Mouse (Mus musculus) hindbrain, postnatal 0 days (tissue): ENCODE measurements around the gene Mns1. TPM values are rescaled to one million over a fixed set of nuclear protein-coding genes. Genes with fewer than 3 reads are reported as not detected.

Experiments used
- ATAC-seq: fragments of 200-750 bp; cut with Nextera tagmentation; 2 replicates; pipeline ENCODE4 v1.8.0; 2017; ENCODE audit warnings: mild to moderate bottlenecking, moderate TSS enrichment, moderate library complexity
- DNase-seq: peaks from one replicate; pipeline ENCODE4 v3.0.0-alpha.2; 2015; ENCODE audit warnings: low spot score
- H3K27ac ChIP-seq: fragments of 300-500 bp; sonication (generic); 2 replicates; pipeline ENCODE4 v1.5.1; 2014; ENCODE audit warnings: mild to moderate bottlenecking
- H3K27me3 ChIP-seq: fragments of 300-500 bp; sonication (generic); 2 replicates; pipeline ENCODE4 v1.6.1; 2014; ENCODE audit warnings: low read length, mixed read lengths; ENCODE audit not compliant: insufficient read depth
- H3K36me3 ChIP-seq: fragments of 300-500 bp; sonication (generic); 2 replicates; pipeline ENCODE4 v1.6.1; 2014; ENCODE audit warnings: low read length, mixed read lengths; ENCODE audit not compliant: insufficient read depth
- H3K4me1 ChIP-seq: fragments of 300-500 bp; sonication (generic); 2 replicates; pipeline ENCODE4 v1.6.1; 2014; ENCODE audit warnings: antibody characterized with exemption, low read length, mixed read lengths; ENCODE audit not compliant: insufficient read depth
- H3K4me2 ChIP-seq: fragments of 300-500 bp; sonication (generic); 2 replicates; pipeline ENCODE4 v1.6.1; 2014; ENCODE audit warnings: low read depth, mild to moderate bottlenecking, low read length, moderate library complexity, mixed read lengths
- H3K4me3 ChIP-seq: fragments of 300-500 bp; sonication (generic); 2 replicates; pipeline ENCODE4 v1.5.1; 2014; ENCODE audit warnings: low read length
- H3K9ac ChIP-seq: fragments of 300-500 bp; sonication (generic); replicated peaks from 2 replicates; pipeline ENCODE4 v1.6.1; 2014; ENCODE audit warnings: mild to moderate bottlenecking, low read length, moderate library complexity, mixed read lengths
- H3K9me3 ChIP-seq: fragments of 300-500 bp; sonication (generic); 2 replicates; pipeline ENCODE4 v1.6.1; 2016; ENCODE audit warnings: low read length, mixed read lengths
- CTCF ChIP-seq: IDR thresholded peaks from 2 replicates; pipeline ENCODE4 v1.5.1; 2016; ENCODE audit warnings: antibody characterized with exemption, control low read depth, low read depth
- WGBS: fragments of 180-500 bp; shearing (Covaris S2); extraction: QIAGEN DNeasy Blood & Tissue Kit; methylation state at CpG from one replicate; pipeline ENCODE4 v1.1.7; 2014; 5-methylcytosine and 5-hydroxymethylcytosine counted together
- polyA plus RNA-seq: library from polyadenylated mRNA; unstranded; fragments of >200 nt; fragmentation: Nextera tagmentation; extraction: Ambion mirVana; gene quantifications from 2 replicates; pipeline ENCODE4 v1.2.1, GENCODE M21; 2015
- total RNA-seq: library from RNA; depleted of rRNA; stranded (reverse); fragments of >200 nt; gene quantifications from 2 replicates; pipeline ENCODE4 v1.2.3, GENCODE M21; 2014

The Mns1 gene
- total and polyA plus RNA-seq, 2 experiments from 2014 or later, result 2.8 to 8.1 TPM

- peak; percentile 39 for TF ChIP-seq CTCF
- no peaks in the 10 kb centered on the region for H3K9me3 ChIP-seq
- ATAC-seq, result no peak
- no peak overlapping the region for H3K4me2 ChIP-seq
- no peak overlapping the region for H3K27ac ChIP-seq
- no peaks in the 10 kb centered on the region for H3K27me3 ChIP-seq
- no peak overlapping the region for H3K9ac ChIP-seq
- DNase-seq, result peak; percentile 9
- no peaks in the 10 kb centered on the region for H3K4me1 ChIP-seq
- H3K36me3 ChIP-seq, result peaks cover 6% of the 10 kb centered on the region; the same call in 1 of the 2 replicates
- no peak overlapping the region for H3K4me3 ChIP-seq
- 13% methylated on average over 1 of the region's 1 CpGs for WGBS
Measured at GRCm38 (mm10) chr9:72456374-72456773, 18.6 kb downstream of the Mns1 start.

DNA sequence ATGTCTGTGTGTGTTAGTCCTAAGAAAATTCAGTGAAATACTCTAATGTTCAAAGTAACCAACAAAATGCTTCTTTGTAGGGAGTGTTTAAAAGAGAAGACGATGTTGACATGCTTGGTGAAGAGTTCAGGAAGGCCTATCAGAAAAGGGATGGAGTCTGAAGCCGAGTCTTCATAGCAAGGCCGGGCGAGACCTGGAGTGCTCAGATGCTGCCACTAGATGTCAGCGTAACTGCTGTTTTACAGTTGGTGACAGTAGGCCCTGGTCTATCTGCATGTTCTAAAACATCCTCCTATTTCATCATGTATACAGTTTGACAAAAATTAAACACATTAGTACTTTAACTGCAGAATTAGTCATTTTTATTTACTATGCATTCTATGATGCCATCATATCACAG is 20.4 kb downstream of the Mns1 start:
- no peaks in the 10 kb centered on the region for H3K9me3 ChIP-seq
- 15% methylated on average over 5 of the region's 5 CpGs for whole genome bisulfite sequencing
- H3K4me2 ChIP-seq, result no peak overlapping the region
- H3K36me3 ChIP-seq, result peaks cover 7% of the 10 kb centered on the region; the same call in 1 of the 2 replicates
- H3K9ac ChIP-seq, result no peak overlapping the region
- no peaks in the 10 kb centered on the region for H3K27me3 ChIP-seq
- no peak overlapping the region for H3K27ac ChIP-seq
- peak; percentile 85 for TF ChIP-seq CTCF
- peak; percentile 81; the same call in 1 of the 2 replicates for ATAC-seq
- no peaks in the 10 kb centered on the region for H3K4me1 ChIP-seq
- H3K4me3 ChIP-seq, result no peak overlapping the region
- DNase-seq, result peak; percentile 86

- no peak for DNase-seq
- TF ChIP-seq CTCF, result no peak
- WGBS, result 82% methylated on average over 3 of the region's 3 CpGs
- H3K9ac ChIP-seq, result no peak overlapping the region
- no peak for ATAC-seq
- no peaks in the 10 kb centered on the region for H3K4me1 ChIP-seq
- H3K4me3 ChIP-seq, result no peak overlapping the region
- no peaks in the 10 kb centered on the region for H3K27me3 ChIP-seq
- no peak overlapping the region for H3K4me2 ChIP-seq
- no peak overlapping the region for H3K27ac ChIP-seq
- no peaks in the 10 kb centered on the region for H3K9me3 ChIP-seq
- H3K36me3 ChIP-seq, result peaks cover 8% of the 10 kb centered on the region; the same call in 1 of the 2 replicates
Measured at GRCm38 (mm10) chr9:72459703-72460102, 21.9 kb downstream of the Mns1 start.

DNA sequence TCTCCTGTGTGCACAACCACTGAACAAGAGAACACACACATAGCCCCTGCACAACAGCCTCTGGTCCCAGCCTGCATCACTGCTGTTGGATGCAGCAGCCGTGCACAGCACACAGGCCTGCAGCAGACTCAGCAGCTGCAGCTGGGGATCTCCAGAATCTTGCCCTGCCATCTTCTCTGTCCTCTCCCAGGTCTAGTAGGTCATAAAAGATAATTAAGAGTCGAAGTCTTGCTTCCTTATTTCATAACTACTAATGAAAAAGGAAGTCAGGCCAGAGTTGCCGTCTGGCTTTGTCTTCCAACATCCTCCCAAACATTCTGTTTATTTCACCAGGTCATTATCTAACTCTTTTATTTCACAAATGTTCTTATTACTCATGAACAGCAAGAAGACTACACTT is 23.0 kb downstream of the Mns1 start:
- H3K9ac ChIP-seq, result no peak overlapping the region
- no peak overlapping the region for H3K27ac ChIP-seq
- H3K4me2 ChIP-seq, result no peak overlapping the region
- no peaks in the 10 kb centered on the region for H3K27me3 ChIP-seq
- H3K36me3 ChIP-seq, result peaks cover 8% of the 10 kb centered on the region; the same call in 1 of the 2 replicates
- no peaks in the 10 kb centered on the region for H3K4me1 ChIP-seq
- H3K4me3 ChIP-seq, result no peak overlapping the region
- no peak for TF ChIP-seq CTCF
- DNase-seq (no peak), ATAC-seq (no peak)
- WGBS, result 81% methylated on average over 3 of the region's 3 CpGs
- H3K9me3 ChIP-seq, result no peaks in the 10 kb centered on the region

GRCm38 (mm10) chr9:72462427-72462826 is 24.6 kb downstream of the Mns1 start:
- Histone ChIP-seq H3K36me3 (peaks cover 8% of the 10 kb centered on the region; the same call in 1 of the 2 replicates), H3K9me3 (no peaks in the 10 kb centered on the region), H3K4me2 (no peak overlapping the region), H3K4me1 (no peaks in the 10 kb centered on the region), H3K27me3 (no peaks in the 10 kb centered on the region), H3K4me3 (no peak overlapping the region), H3K27ac (no peak overlapping the region), H3K9ac (no peak overlapping the region)
- no peak for TF ChIP-seq CTCF
- ATAC-seq (no peak), DNase-seq (no peak)
- 94% methylated on average over 2 of the region's 2 CpGs for WGBS

DNA sequence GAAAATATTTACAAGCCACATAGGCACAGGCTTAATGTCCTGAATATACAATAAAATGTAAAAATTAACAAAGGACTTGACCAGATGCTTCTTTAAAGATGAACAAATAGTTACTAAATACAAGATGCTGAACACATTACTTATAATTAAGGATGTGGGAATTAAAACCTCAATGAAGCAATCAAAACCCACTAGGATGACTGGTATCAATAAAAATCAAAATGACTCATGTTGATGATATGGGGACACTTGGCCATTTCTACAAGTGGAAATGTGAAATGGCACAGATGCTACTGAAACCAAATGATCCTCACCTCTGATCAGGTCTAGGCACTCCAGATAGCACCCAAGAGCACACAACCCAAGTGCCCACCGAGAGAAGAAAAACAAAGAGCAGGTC is 27.0 kb downstream of the Mns1 start:
- peaks cover 8% of the 10 kb centered on the region; the same call in 1 of the 2 replicates for H3K36me3 ChIP-seq
- H3K4me2 ChIP-seq, result no peak overlapping the region
- 90% methylated on average over 1 of the region's 1 CpGs for WGBS
- no peaks in the 10 kb centered on the region for H3K4me1 ChIP-seq
- no peak overlapping the region for H3K9ac ChIP-seq
- no peak overlapping the region for H3K4me3 ChIP-seq
- no peaks in the 10 kb centered on the region for H3K27me3 ChIP-seq
- no peak for ATAC-seq
- no peak for TF ChIP-seq CTCF
- no peak overlapping the region for H3K27ac ChIP-seq
- no peak for DNase-seq
- no peaks in the 10 kb centered on the region for H3K9me3 ChIP-seq

DNA sequence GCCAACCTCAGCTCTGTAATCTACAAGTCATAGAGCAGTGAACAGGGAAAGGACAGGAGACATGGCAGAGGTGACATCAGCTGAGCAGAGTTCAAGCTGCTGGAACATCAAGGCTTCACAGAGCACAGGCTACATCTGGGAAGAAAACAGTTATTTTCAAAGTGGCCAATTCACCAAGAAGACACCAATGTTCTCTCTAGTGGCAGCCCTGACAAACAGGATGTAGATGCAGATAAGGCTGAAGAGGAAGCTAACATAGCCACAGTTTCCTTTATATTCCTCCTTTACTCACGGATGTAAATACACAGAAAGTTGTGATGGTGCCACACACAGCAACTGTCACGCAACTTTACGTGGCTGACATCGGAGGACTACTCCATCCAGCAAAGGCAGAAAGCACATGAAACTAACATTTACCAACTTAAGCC is 28.0 kb downstream of the Mns1 start:
- Histone ChIP-seq H3K27me3 (no peaks in the 10 kb centered on the region), H3K9ac (no peak overlapping the region), H3K4me1 (no peaks in the 10 kb centered on the region), H3K9me3 (no peaks in the 10 kb centered on the region), H3K36me3 (peaks cover 5% of the 10 kb centered on the region; the same call in 1 of the 2 replicates), H3K27ac (no peak overlapping the region), H3K4me3 (no peak overlapping the region), H3K4me2 (no peak overlapping the region)
- no peak for TF ChIP-seq CTCF
- no peak for ATAC-seq
- 89% methylated on average over 4 of the region's 4 CpGs for WGBS
- DNase-seq, result no peak
